Mouse (Mus musculus): ENCODE data around the gene Srarp. TPM values are rescaled to one million over a fixed set of nuclear protein-coding genes. Genes with fewer than 3 reads are reported as not detected.

Gene Srarp
- total RNA-seq, 2 experiments from 2014 or later = not detected

DNA sequence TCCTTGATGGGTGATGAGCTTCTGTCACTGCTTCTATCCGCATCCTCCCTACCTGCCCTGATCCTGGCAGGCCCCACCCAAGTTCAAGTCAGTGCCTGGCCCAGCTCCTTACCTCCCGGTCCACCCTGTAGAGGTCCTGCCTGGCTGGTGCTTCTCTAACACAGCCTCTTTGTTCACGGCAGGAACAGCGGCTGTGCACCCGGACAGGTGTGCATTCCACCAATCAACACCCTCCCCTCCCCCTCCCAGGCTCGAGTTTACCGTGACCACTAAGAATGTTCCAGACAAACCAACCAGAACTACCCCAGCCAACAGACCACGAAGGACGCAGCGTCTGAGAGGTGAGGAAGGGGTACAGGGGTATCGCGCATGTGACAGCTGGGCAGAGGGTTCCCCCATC lies 37.4 kb downstream of the Srarp start, which contains the start of gene Clcnka:
Gene Clcnka (minus strand): TSS at position 180 of the 400 bp plus-strand sequence.
- no peak for ATAC-seq (replicated peaks; ENCODE audit: low FRiP score, poor library complexity, severe bottlenecking)

GRCm38 (mm10) chr4:141397861-141398260 lies 38.0 kb downstream of the Srarp start:
- no peak for ATAC-seq (replicated peaks; ENCODE audit: low FRiP score, poor library complexity, severe bottlenecking)

- no peak for ATAC-seq (replicated peaks; ENCODE audit: low FRiP score, poor library complexity, severe bottlenecking)
These were observed 41.2 kb downstream of the Srarp start for GRCm38 (mm10) chr4:141394751-141395150.

GRCm38 (mm10) chr4:141391293-141391692 lies 44.6 kb downstream of the Srarp start:
- ATAC-seq (replicated peaks; ENCODE audit: low FRiP score, poor library complexity, severe bottlenecking) = no peak

DNA sequence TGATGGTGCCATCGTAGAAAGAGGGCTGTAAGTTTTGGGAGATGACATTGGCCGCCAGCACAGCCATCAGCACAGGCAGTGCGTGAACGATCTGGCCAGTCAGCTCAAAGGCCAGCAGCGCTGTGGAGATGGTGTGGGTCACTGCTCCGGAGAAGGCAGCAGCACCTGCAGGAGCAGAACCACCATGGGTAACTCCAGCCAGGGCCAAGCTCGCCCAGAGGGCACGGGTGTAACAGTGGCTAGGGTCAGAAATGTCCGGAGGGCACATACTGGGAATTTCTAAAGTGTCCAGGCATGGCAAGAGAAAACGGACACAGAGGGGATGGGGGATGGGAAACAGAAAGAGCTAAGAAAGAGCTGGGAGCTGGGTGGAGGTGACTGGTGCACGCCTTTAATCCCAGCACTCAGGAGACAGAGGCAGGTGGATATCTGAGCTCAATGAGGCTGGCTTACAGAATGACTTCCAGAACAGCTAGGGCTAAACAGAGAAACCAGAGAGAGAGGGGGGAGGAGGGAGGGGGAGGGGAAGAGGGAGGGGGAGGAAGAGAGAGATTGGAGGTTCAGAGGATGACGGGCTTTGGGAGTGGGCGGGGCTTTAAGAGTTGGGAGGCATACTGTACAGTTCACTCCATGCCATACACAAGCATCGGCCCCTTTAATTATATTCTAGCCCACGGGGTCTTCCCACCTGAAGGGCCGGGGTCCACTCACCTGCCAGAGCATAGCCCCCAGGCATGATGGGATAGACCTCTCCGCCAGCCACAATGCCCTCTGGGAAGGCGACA lies 46.3 kb downstream of the Srarp start:
- no peak for ATAC-seq (replicated peaks; ENCODE audit: low FRiP score, poor library complexity, severe bottlenecking)

GRCm38 (mm10) chr4:141387933-141388332 lies 48.0 kb downstream of the Srarp start:
- ATAC-seq (replicated peaks; ENCODE audit: low FRiP score, poor library complexity, severe bottlenecking) = no peak

GRCm38 (mm10) chr4:141387093-141387784 lies 48.7 kb downstream of the Srarp start:
- ATAC-seq (replicated peaks; ENCODE audit: low FRiP score, poor library complexity, severe bottlenecking) = peak; percentile 58; the same call in 1 of the 2 replicates

DNA sequence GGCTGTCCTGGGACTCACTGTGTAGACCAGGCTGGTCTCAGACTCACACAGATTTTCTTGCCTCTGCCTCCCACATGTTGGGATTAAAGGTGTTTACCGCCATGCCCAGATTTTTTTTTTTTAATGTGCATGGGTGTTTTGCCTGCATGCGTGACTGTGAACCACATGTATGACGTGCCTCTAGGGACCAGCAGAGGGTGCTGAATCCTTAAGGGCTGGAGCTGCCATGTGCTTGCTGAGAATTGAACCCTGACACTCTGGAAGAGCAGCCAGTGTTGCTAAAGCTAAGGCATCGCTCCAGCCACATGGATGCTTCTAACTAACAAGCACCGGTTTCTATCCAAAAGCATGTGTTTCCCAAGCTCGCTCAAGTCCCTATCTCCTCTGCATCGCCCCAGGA lies 49.8 kb downstream of the Srarp start:
- no peak for ATAC-seq (replicated peaks; ENCODE audit: low FRiP score, poor library complexity, severe bottlenecking)

GRCm38 (mm10) chr4:141385275-141385674 lies 50.6 kb downstream of the Srarp start:
- ATAC-seq (replicated peaks; ENCODE audit: low FRiP score, poor library complexity, severe bottlenecking) = peak; percentile 65

Other genes with a start within 250 kb of the Srarp start
- gene Rsg1, start 222.1 kb downstream of the Srarp start, total RNA-seq (2015; ENCODE audit: low replicate concordance) = not detected in 2 replicates
- 0.42 TPM in 1 of 2 replicates, not detected in the other for gene Rsg1, start 222.1 kb downstream of the Srarp start, total RNA-seq (2017; ENCODE audit: low replicate concordance)
- gene Arhgef19, start 196.6 kb downstream of the Srarp start, total RNA-seq (2015; ENCODE audit: low replicate concordance) = not detected in 2 replicates
- not detected in 2 replicates for gene Arhgef19, start 196.6 kb downstream of the Srarp start, total RNA-seq (2017; ENCODE audit: low replicate concordance)
- gene Epha2, start 134.9 kb downstream of the Srarp start, total RNA-seq (2015; ENCODE audit: low replicate concordance) = not detected in 2 replicates
- 0.14 TPM in 1 of 2 replicates, not detected in the other for gene Epha2, start 134.9 kb downstream of the Srarp start, total RNA-seq (2017; ENCODE audit: low replicate concordance)
- not detected in 2 replicates for gene Fam131c, start 67.9 kb downstream of the Srarp start, total RNA-seq (2015; ENCODE audit: low replicate concordance)
- gene Fam131c, start 67.9 kb downstream of the Srarp start, total RNA-seq (2017; ENCODE audit: low replicate concordance) = not detected in 2 replicates
- not detected in 2 replicates for gene Clcnka, start 37.4 kb downstream of the Srarp start, total RNA-seq (2015; ENCODE audit: low replicate concordance)
- gene Clcnka, start 37.4 kb downstream of the Srarp start, total RNA-seq (2017; ENCODE audit: low replicate concordance) = not detected in 2 replicates
- gene Clcnkb, start 20.1 kb downstream of the Srarp start, total RNA-seq (2015; ENCODE audit: low replicate concordance) = not detected in 2 replicates
- gene Clcnkb, start 20.1 kb downstream of the Srarp start, total RNA-seq (2017; ENCODE audit: low replicate concordance) = not detected in 2 replicates
- gene Hspb7, start 15.3 kb downstream of the Srarp start, total RNA-seq (2015; ENCODE audit: low replicate concordance) = not detected in 2 replicates
- not detected in 2 replicates for gene Hspb7, start 15.3 kb downstream of the Srarp start, total RNA-seq (2017; ENCODE audit: low replicate concordance)
- gene Zbtb17, start 8.5 kb upstream of the Srarp start, total RNA-seq (2015; ENCODE audit: low replicate concordance) = 6.3 TPM in 1 of 2 replicates, not detected in the other
- gene Zbtb17, start 8.5 kb upstream of the Srarp start, total RNA-seq (2017; ENCODE audit: low replicate concordance) = 2.6 and 4.3 TPM in 2 replicates
- 38.0 and 60.7 TPM in 2 replicates for gene Spen, start 102.5 kb upstream of the Srarp start, total RNA-seq (2015; ENCODE audit: low replicate concordance)
- 35.6 and 63.0 TPM in 2 replicates for gene Spen, start 102.5 kb upstream of the Srarp start, total RNA-seq (2017; ENCODE audit: low replicate concordance)
- gene Fblim1, start 170.0 kb upstream of the Srarp start, total RNA-seq (2015; ENCODE audit: low replicate concordance) = 0.63 TPM in 1 of 2 replicates, not detected in the other
- 0.56 and 1.1 TPM in 2 replicates for gene Fblim1, start 170.0 kb upstream of the Srarp start, total RNA-seq (2017; ENCODE audit: low replicate concordance)
- gene Tmem82, start 182.5 kb upstream of the Srarp start, total RNA-seq (2015; ENCODE audit: low replicate concordance) = not detected in 2 replicates
- gene Tmem82, start 182.5 kb upstream of the Srarp start, total RNA-seq (2017; ENCODE audit: low replicate concordance) = 0.34 TPM in 1 of 2 replicates, not detected in the other
- gene Slc25a34, start 187.7 kb upstream of the Srarp start, total RNA-seq (2015; ENCODE audit: low replicate concordance) = not detected in 2 replicates
- not detected in 2 replicates for gene Slc25a34, start 187.7 kb upstream of the Srarp start, total RNA-seq (2017; ENCODE audit: low replicate concordance)
- gene Plekhm2, start 228.8 kb upstream of the Srarp start, total RNA-seq (2015; ENCODE audit: low replicate concordance) = 2.9 and 10.7 TPM in 2 replicates
- 2.0 and 4.3 TPM in 2 replicates for gene Plekhm2, start 228.8 kb upstream of the Srarp start, total RNA-seq (2017; ENCODE audit: low replicate concordance)
- 2.9 TPM in 1 of 2 replicates, not detected in the other for gene Rsc1a1, start 249.5 kb upstream of the Srarp start, total RNA-seq (2015; ENCODE audit: low replicate concordance)
- gene Rsc1a1, start 249.5 kb upstream of the Srarp start, total RNA-seq (2017; ENCODE audit: low replicate concordance) = 0.84 and 4.3 TPM in 2 replicates